Mouse (Mus musculus) ZHBTc4 (cell line): Measurements from ENCODE around the gene Trp53i13.

Experiments
- DNase-seq: peaks from one replicate; pipeline ENCODE4 v3.0.0-alpha.2; 2011; ENCODE audit warnings: low read depth, low spot score

The Trp53i13 gene

GRCm38 (mm10) chr11:77492311-77492871 lies 23.4 kb downstream of the Trp53i13 start:
- DNase-seq: no peak

GRCm38 (mm10) chr11:77491502-77492291 lies 24.1 kb downstream of the Trp53i13 start:
- DNase-seq: no peak

GRCm38 (mm10) chr11:77491123-77491501 lies 24.7 kb downstream of the Trp53i13 start:
- peak; percentile 95 for DNase-seq

- no peak for DNase-seq
Observed at GRCm38 (mm10) chr11:77490451-77490850, 25.3 kb downstream of the Trp53i13 start.

GRCm38 (mm10) chr11:77489591-77490235 lies 26.1 kb downstream of the Trp53i13 start, which contains the start of gene Ankrd13b:
Gene Ankrd13b (minus strand): TSS chr11:77489678.
- DNase-seq: peak; percentile 78

- DNase-seq: peak; percentile 29
Observed at GRCm38 (mm10) chr11:77488771-77489581, 26.8 kb downstream of the Trp53i13 start.

GRCm38 (mm10) chr11:77486798-77487197 lies 29.0 kb downstream of the Trp53i13 start:
- DNase-seq: no peak

- DNase-seq: no peak
Observed at GRCm38 (mm10) chr11:77485229-77485628, 30.6 kb downstream of the Trp53i13 start.

DNA sequence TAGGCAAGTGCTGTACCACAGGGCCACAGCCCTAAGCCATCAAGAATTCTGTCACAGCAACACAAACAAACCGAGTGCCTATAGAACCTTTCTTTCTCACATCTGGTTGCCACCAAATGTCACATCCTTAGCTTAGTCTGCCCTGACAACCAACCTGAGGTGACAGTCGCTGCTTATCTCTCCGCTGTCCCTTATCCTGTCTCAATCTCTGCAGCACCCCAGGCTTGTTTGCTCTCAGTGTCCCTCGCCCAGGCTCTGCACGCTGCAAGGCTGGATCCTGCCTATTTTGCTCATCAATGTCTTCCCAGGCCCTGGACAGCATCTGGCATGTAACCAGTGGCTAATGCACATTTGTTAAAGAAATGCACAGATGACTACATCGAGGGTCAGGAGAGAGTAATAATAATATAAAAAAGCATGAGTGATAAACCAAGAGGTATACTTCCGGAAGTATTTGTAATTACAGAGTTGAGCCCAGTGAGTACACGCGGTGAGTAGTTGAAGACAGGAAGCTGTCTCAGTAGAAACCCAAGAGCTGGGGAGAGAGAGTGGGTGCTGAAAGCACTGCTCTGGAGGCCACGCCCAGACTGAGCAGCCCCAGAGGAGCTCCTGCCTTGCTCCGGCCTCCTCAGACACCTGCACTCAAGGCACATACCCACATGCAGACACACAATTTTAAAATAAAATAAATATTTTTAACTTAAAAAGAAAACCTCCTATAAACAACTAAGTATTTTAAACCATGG lies 32.1 kb downstream of the Trp53i13 start:
- DNase-seq: peak; percentile 49

GRCm38 (mm10) chr11:77483043-77483442 lies 32.7 kb downstream of the Trp53i13 start:
- DNase-seq: peak; percentile 22

DNA sequence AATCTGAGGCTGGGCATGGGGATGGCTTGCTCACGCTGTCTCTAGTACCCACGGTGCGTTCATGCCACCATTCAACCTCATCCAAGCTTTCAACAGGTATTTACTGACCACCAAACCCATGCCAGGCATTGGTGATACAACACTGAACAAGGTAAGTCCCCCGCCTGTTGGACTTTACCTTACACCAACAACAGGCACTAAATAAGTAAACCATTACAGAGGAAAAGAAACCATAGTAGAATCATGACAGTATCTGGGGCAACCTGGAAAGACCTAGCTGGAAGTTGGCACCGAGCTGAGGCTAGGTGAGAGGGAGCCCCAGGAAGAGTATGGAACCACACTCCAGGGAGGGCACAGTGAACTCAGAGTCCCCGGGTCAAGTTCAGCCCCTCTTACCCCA lies 38.9 kb downstream of the Trp53i13 start:
- DNase-seq: no peak

- no peak for DNase-seq
Observed at GRCm38 (mm10) chr11:77476216-77476615, 39.6 kb downstream of the Trp53i13 start.

DNA sequence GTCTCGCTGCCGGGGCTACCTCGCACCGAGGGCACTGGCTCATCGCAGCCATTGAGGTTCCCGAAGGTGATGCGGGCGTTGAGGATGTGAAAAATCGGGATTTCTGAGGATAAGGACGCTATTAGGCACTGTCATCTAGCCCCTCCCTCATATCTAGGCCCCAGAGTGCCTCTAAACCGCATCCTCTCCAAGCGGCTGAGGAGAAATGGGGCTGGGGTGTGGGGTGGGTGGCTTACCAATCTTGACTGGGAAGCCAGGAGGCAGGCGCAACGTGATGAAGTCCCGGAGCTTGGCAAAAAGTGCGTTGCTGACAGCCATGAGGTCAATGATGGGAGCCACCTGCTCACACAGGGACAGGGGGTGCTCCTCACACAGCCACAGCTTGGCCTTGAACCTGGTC lies 43.0 kb downstream of the Trp53i13 start:
- DNase-seq: no peak

DNA sequence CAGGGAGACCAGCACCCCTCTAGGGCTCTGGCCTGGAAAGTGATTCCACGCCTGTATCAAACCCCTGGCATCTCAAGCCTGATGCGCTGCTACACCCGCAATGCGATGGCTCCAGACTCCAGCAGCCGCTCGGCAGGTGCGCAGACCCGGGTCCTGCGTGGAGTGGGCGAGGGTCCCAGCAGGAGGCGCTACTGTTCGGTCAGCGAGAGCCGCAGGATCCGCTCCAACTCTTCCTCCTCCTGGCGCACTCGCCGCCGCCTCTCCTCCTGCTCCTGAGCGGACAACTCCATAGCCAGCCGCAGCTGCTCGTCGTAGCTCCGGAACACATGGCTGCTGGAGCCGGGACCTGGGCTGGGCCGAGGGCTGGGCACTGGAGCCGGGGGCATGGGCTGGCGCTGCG lies 44.4 kb downstream of the Trp53i13 start:
- peak; percentile 76 for DNase-seq

- DNase-seq: no peak
Observed at GRCm38 (mm10) chr11:77468397-77468796, 47.4 kb downstream of the Trp53i13 start.

GRCm38 (mm10) chr11:77467784-77468183 lies 48.0 kb downstream of the Trp53i13 start:
- DNase-seq: peak; percentile 87

DNA sequence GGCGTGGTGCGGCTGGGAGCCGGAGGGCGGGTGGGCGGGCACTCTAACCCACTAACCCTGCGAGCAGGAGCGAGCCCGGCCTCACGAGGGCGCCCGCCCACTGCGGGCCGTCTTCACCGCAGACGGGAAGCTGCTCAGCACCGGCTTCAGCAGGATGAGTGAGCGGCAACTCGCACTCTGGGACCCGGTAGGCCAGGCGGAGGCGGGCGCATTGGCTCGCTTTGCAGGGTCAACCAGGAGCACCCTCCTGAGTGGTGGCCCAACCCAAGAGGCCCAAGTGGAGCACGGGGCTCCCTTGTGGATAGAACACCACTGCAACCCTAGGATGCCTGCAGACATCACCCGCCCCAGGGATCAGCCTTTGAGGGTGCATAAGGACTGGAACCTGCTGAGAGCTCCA lies 48.6 kb downstream of the Trp53i13 start:
- peak; percentile 91 for DNase-seq

GRCm38 (mm10) chr11:77466544-77466943 lies 49.2 kb downstream of the Trp53i13 start:
- no peak for DNase-seq

DNA sequence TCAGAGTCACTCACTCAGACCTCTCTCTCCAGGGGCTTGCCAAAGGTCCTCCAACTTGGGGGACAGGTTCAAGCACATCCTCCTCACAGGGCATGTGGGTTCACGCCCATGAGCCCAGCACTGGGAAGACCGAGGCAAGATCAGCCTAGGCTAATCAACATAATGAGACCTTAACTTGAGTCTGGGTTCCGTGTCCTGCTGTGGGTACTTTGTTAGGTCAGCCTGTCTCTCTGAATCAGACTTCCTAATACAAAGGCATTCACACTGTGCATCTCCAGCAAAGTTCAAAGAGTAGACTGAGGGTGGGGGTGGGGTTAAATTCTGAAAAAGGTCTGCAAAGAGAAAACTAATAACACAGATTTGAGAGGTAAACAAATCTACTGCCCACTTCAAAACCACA lies 50.7 kb downstream of the Trp53i13 start:
- peak; percentile 21 for DNase-seq

GRCm38 (mm10) chr11:77464684-77465083 lies 51.1 kb downstream of the Trp53i13 start:
- DNase-seq: no peak

DNA sequence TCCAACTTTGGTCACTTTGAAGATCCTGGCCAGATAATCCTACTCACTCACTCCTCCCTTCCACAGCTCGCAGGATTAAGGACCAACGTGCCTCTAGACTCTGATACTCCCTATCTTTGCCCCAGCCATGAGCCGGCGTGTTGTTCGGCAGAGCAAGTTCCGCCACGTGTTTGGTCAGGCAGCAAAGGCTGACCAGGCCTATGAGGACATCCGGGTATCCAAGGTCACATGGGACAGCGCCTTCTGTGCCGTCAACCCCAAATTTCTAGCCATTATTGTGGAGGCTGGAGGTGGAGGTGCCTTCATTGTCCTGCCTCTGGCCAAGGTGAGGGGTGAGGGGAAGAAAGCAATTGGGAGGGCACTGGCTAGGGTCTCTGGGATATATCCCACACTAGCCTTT lies 52.0 kb downstream of the Trp53i13 start:
- DNase-seq: no peak
